Comparison of ENCODE assay signal across 15 mouse cellular contexts in the genomic region with DNA sequence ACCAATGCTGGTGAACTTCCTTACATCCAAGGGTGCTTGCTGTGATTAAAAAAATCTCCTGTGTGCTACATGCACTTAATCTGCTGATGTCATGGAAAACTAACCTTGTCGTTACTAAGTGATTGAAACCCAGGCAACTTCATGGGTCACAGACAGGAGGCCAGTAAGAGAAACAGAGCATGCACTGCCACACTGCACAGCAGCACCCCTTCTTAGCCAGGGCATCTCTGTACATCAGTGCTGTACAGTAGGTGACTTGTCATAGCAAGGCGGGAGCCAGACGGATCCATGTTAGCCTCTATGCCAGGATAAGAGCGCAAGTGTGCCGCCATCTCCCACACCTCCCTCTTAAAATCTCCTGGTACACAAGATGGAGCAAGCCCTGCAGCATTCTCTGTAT. TPM values are rescaled to one million over a fixed set of nuclear protein-coding genes. Genes with fewer than 3 reads are reported as not detected.
DNase-seq lines count a peak whose midpoint lies in the region; ATAC-seq lines count a peak whose summit lies in the region.
"Had no signal": no experiment of that assay in that cellular context is flagged by ENCODE, and none has a peak within 500 bp of the region (broad histone marks: within the 10 kb centered on the region; RNA-seq: fewer than 3 reads in every experiment).

No protein-coding gene starts in this region.

- ATAC-seq in forebrain, embryonic 15.5 days (replicated peaks) = no peak
- ATAC-seq in kidney, embryonic 14.5 days (ENCODE audit: low FRiP score, low TSS enrichment) = peak; percentile 40; the same call in 1 of the 2 replicates
- no peak for ATAC-seq in neural tube, embryonic 13.5 days (ENCODE audit: low read depth)
- ATAC-seq in neural tube, embryonic 15.5 days (ENCODE audit: low FRiP score) = no peak
- ATAC-seq: intestine, embryonic 15.5 days had no signal

- H3K9me3 ChIP-seq in forebrain, embryonic 15.5 days = no peaks in the 10 kb centered on the region
- H3K9me3 ChIP-seq in forebrain, embryonic 10.5 days = no peaks in the 10 kb centered on the region
- no peaks in the 10 kb centered on the region for H3K9me3 ChIP-seq in kidney, embryonic 14.5 days (ENCODE audit: control insufficient read depth, low read length)
- no peaks in the 10 kb centered on the region for H3K9me3 ChIP-seq in neural tube, embryonic 13.5 days
- H3K9me3 ChIP-seq in neural tube, embryonic 15.5 days (replicated peaks) = no peaks in the 10 kb centered on the region
- H3K9me3 ChIP-seq: embryonic facial prominence, embryonic 10.5 days; intestine, embryonic 15.5 days had no signal

- no peak overlapping the region for H3K4me3 ChIP-seq in forebrain, embryonic 15.5 days
- H3K4me3 ChIP-seq in forebrain, embryonic 10.5 days = no peak overlapping the region
- H3K4me3 ChIP-seq in kidney, embryonic 14.5 days (ENCODE audit: low read length) = no peak overlapping the region
- H3K4me3 ChIP-seq in neural tube, embryonic 13.5 days = no peak overlapping the region
- no peak overlapping the region for H3K4me3 ChIP-seq in neural tube, embryonic 15.5 days (replicated peaks)
- H3K4me3 ChIP-seq: embryonic facial prominence, embryonic 10.5 days; erythroblast, embryonic 14.5 days; intestine, embryonic 15.5 days; myocyte had no signal

- no peak for DNase-seq in forebrain, embryonic 10.5 days (ENCODE audit: extremely low spot score, low spot score)
- DNase-seq in kidney, postnatal 4 days = no peak
- DNase-seq in urinary bladder, postnatal 4 days (ENCODE audit: low spot score in 2 of 2) = no peak
- no peak for DNase-seq in lung, postnatal 36 days
- DNase-seq: adrenal gland, postnatal 36 days; lung, adult 2 months; thymus, postnatal 36 days had no signal

- peaks cover 45% of the 10 kb centered on the region for H3K4me1 ChIP-seq in forebrain, embryonic 15.5 days
- H3K4me1 ChIP-seq in forebrain, embryonic 10.5 days = no peaks in the 10 kb centered on the region; the same call in 1 of the 2 replicates
- 0 out of 2 replicates have a peak, but pooled peaks cover 4% of the 10 kb centered on the region for H3K4me1 ChIP-seq in kidney, embryonic 14.5 days (ENCODE audit: control insufficient read depth, insufficient read depth, low read length)
- peaks cover 10% of the 10 kb centered on the region; the same call in 1 of the 2 replicates for H3K4me1 ChIP-seq in neural tube, embryonic 13.5 days (replicated peaks)
- H3K4me1 ChIP-seq in neural tube, embryonic 15.5 days = peaks cover 15% of the 10 kb centered on the region; the same call in 1 of the 2 replicates
- H3K4me1 ChIP-seq: embryonic facial prominence, embryonic 10.5 days; intestine, embryonic 15.5 days had no signal

- H3K9ac ChIP-seq in forebrain, embryonic 15.5 days (replicated peaks) = no peak overlapping the region
- H3K9ac ChIP-seq in kidney, embryonic 14.5 days (ENCODE audit: low read depth, low read length) = no peak overlapping the region
- 0 out of 2 replicates have a peak overlapping the region, but pooled peaks have one; percentile 31 for H3K9ac ChIP-seq in neural tube, embryonic 13.5 days
- no peak overlapping the region for H3K9ac ChIP-seq in neural tube, embryonic 15.5 days (replicated peaks)
- H3K9ac ChIP-seq: intestine, embryonic 15.5 days had no signal

- peak overlapping the region; percentile 83 for H3K27ac ChIP-seq in forebrain, embryonic 15.5 days (replicated peaks)
- no peak overlapping the region for H3K27ac ChIP-seq in forebrain, embryonic 10.5 days
- H3K27ac ChIP-seq in kidney, embryonic 14.5 days (ENCODE audit: low read depth, low read length) = no peak overlapping the region
- H3K27ac ChIP-seq in neural tube, embryonic 13.5 days (replicated peaks) = peak overlapping the region; percentile 42; the same call in 1 of the 2 replicates
- no peak overlapping the region for H3K27ac ChIP-seq in neural tube, embryonic 15.5 days (replicated peaks)
- H3K27ac ChIP-seq: embryonic facial prominence, embryonic 10.5 days; intestine, embryonic 15.5 days had no signal

- 80% methylated on average over 5 of the region's 5 CpGs for WGBS in forebrain, embryonic 15.5 days
- 93% methylated on average over 5 of the region's 5 CpGs for WGBS in forebrain, embryonic 10.5 days
- WGBS in kidney, embryonic 14.5 days = 77% methylated on average over 5 of the region's 5 CpGs
- 91% methylated on average over 5 of the region's 5 CpGs for whole genome bisulfite sequencing in neural tube, embryonic 13.5 days
- WGBS in neural tube, embryonic 15.5 days = 82% methylated on average over 5 of the region's 5 CpGs

- H3K36me3 ChIP-seq in forebrain, embryonic 15.5 days = peaks cover 35% of the 10 kb centered on the region
- peaks cover 100% of the 10 kb centered on the region for H3K36me3 ChIP-seq in forebrain, embryonic 10.5 days (replicated peaks)
- peaks cover 78% of the 10 kb centered on the region for H3K36me3 ChIP-seq in kidney, embryonic 14.5 days (ENCODE audit: control insufficient read depth, insufficient read depth, low read length)
- H3K36me3 ChIP-seq in neural tube, embryonic 13.5 days = peaks cover 91% of the 10 kb centered on the region
- peaks cover 79% of the 10 kb centered on the region for H3K36me3 ChIP-seq in neural tube, embryonic 15.5 days

- H3K27me3 ChIP-seq in forebrain, embryonic 15.5 days = no peaks in the 10 kb centered on the region
- H3K27me3 ChIP-seq in forebrain, embryonic 10.5 days (ENCODE audit: poor library complexity, severe bottlenecking) = no peaks in the 10 kb centered on the region
- no peaks in the 10 kb centered on the region for H3K27me3 ChIP-seq in kidney, embryonic 14.5 days (ENCODE audit: control insufficient read depth, insufficient read depth, low read length)
- H3K27me3 ChIP-seq in neural tube, embryonic 13.5 days = no peaks in the 10 kb centered on the region
- no peaks in the 10 kb centered on the region for H3K27me3 ChIP-seq in neural tube, embryonic 15.5 days (replicated peaks)
- H3K27me3 ChIP-seq: intestine, embryonic 15.5 days had no signal

- H3K4me2 ChIP-seq in forebrain, embryonic 15.5 days (replicated peaks) = no peak overlapping the region
- H3K4me2 ChIP-seq in kidney, embryonic 14.5 days (replicated peaks; ENCODE audit: low read depth, low read length) = no peak overlapping the region
- H3K4me2 ChIP-seq in neural tube, embryonic 13.5 days = no peak overlapping the region
- H3K4me2 ChIP-seq in neural tube, embryonic 15.5 days = no peak overlapping the region
- H3K4me2 ChIP-seq: intestine, embryonic 15.5 days had no signal

RNA-seq across cellular contexts. Expression of gene Ptpn11, which starts 45.6 kb away (rescaled TPM):
- 25.9 and 26.1 TPM in 2 replicates for polyA plus RNA-seq in forebrain, embryonic 15.5 days (2015; fragmentation: Nextera tagmentation; extraction: Ambion mirVana)
- polyA plus RNA-seq in forebrain, embryonic 10.5 days (2016; fragmentation: Nextera tagmentation; extraction: Ambion mirVana) = 25.1 TPM in 2 replicates
- 21.2 and 26.5 TPM in 2 replicates for polyA plus RNA-seq in kidney, embryonic 14.5 days (2014; fragmentation: Nextera tagmentation; extraction: Ambion mirVana)
- polyA plus RNA-seq in neural tube, embryonic 13.5 days (2015; fragmentation: Nextera tagmentation; extraction: Ambion mirVana) = 17.2 and 19.4 TPM in 2 replicates
- 18.2 and 20.0 TPM in 2 replicates for polyA plus RNA-seq in neural tube, embryonic 15.5 days (2015; fragmentation: Nextera tagmentation; extraction: Ambion mirVana)

RNA-seq across cellular contexts. Expression of gene Rpl6, which starts 58.7 kb away (rescaled TPM):
- polyA plus RNA-seq in forebrain, embryonic 15.5 days (2015; fragmentation: Nextera tagmentation; extraction: Ambion mirVana) = 398 and 410 TPM in 2 replicates
- 659 and 678 TPM in 2 replicates for polyA plus RNA-seq in forebrain, embryonic 10.5 days (2016; fragmentation: Nextera tagmentation; extraction: Ambion mirVana)
- 738 and 891 TPM in 2 replicates for polyA plus RNA-seq in kidney, embryonic 14.5 days (2014; fragmentation: Nextera tagmentation; extraction: Ambion mirVana)
- polyA plus RNA-seq in neural tube, embryonic 13.5 days (2015; fragmentation: Nextera tagmentation; extraction: Ambion mirVana) = 425 and 431 TPM in 2 replicates
- polyA plus RNA-seq in neural tube, embryonic 15.5 days (2015; fragmentation: Nextera tagmentation; extraction: Ambion mirVana) = 343 and 391 TPM in 2 replicates

Comparison
In these comparisons a context has a peak if more than half of its experiments do, and no peak if none do; other contexts are left out.
1. H3K27ac ChIP-seq: peak in forebrain, embryonic 15.5 days (single experiment) and neural tube, embryonic 13.5 days (single experiment); none in forebrain, embryonic 10.5 days (single experiment), kidney, embryonic 14.5 days (single experiment) and neural tube, embryonic 15.5 days (single experiment).